Mouse (Mus musculus) cerebellum, adult 2 months (tissue): ENCODE measurements around the gene Olfr1225.

Source experiments
- CTCF ChIP-seq: fragments of 200-500 bp; IDR thresholded peaks from 2 replicates; pipeline ENCODE4 v1.5.1; 2011; ENCODE audit warnings: low read depth, mild to moderate bottlenecking, control low read depth, low read length, moderate library complexity, borderline replicate concordance; ENCODE audit not compliant: insufficient read depth
- POLR2A ChIP-seq: fragments of 200-500 bp; IDR thresholded peaks from 2 replicates; pipeline ENCODE4 v1.6.1; 2011; ENCODE audit warnings: low read length, control low read depth, borderline replicate concordance; ENCODE audit not compliant: insufficient read depth

GRCm38 (mm10) chr2:89199948-89200347 lies 25.5 kb upstream of the Olfr1225 start, which contains the start of gene Olfr1226:
- TF ChIP-seq CTCF (no peak), POLR2A (no peak)
